Mouse (Mus musculus) layer of hippocampus, postnatal 36 days (tissue): ENCODE measurements at regions not wholly inside any gene's neighbourhood (a gene's known extent, or its start where the extent isn't known, plus 50 kb on each side); places are given as distances from the start of the nearest gene placed in this dataset.

Experiments used
- DNase-seq, 2 experiments: peaks; one replicate each; pipeline ENCODE4 v3.0.0; 2022

GRCm38 (mm10) chr10:72551561-72551960, 103.1 kb upstream of the Zwint start:
- DNase-seq, result no peak

- DNase-seq, result no peak
These were observed 80.5 kb upstream of the Zwint start for GRCm38 (mm10) chr10:72573991-72574652.

DNA sequence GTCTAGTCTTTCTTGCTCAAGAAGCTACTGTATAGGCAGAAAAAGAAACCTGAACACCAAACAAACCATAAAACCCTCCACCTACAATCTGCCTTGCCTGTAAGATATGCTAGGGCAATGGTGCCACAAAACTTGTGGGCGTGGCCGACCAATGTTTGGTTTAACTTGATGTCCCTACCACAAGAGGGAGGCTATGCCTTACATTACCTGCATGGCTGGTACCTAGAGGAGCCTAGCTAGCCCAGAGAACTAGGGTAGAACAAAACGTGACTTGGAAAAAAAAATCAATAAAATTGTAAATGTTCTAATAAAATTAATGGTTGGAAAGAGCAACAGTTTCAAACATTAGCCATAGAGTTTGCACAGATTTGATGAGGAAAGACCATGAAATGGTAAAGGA, 76.9 kb upstream of the Zwint start:
- no peak for DNase-seq

DNA sequence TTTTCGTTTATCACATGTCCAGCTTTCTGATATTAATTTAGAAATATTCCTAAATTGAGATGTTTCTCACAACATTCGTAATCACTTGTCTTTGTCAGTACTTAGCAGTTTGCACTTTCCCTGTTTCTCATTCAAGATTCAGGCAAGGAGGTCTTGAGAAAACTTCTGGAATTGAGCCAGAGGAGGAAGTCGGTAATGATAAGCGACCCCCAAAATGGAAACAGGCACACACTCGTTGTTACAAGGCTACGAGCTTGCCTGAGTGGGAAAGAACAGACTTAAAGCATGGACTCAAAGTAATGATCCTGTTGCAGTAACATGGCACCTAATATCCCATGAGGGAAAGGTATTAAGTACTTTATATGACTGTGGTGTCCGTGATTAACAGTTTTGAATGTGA, 76.1 kb upstream of the Zwint start:
- DNase-seq, result no peak

- DNase-seq, result no peak
These were observed 73.3 kb upstream of the Zwint start for GRCm38 (mm10) chr10:72581311-72581710.

- no peak for DNase-seq
These were observed 66.1 kb upstream of the Zwint start for GRCm38 (mm10) chr10:72588561-72588960.

GRCm38 (mm10) chr10:72593049-72593448, 61.6 kb upstream of the Zwint start:
- DNase-seq, result no peak
